Mouse (Mus musculus) mouse trophoblast stem cell (cell line): Measurements from ENCODE around the gene Dclk1.

ENCODE experiments used
- in situ Hi-C, 2 experiments: fragments of 300-500 bp; cut with MseI, MboI; formaldehyde crosslinking; loops; 2 replicates in 1 of 2; 3 replicates in 1 of 2; pipeline ENCODE4 v1.15.1; 2025

Dclk1 gene

DNA sequence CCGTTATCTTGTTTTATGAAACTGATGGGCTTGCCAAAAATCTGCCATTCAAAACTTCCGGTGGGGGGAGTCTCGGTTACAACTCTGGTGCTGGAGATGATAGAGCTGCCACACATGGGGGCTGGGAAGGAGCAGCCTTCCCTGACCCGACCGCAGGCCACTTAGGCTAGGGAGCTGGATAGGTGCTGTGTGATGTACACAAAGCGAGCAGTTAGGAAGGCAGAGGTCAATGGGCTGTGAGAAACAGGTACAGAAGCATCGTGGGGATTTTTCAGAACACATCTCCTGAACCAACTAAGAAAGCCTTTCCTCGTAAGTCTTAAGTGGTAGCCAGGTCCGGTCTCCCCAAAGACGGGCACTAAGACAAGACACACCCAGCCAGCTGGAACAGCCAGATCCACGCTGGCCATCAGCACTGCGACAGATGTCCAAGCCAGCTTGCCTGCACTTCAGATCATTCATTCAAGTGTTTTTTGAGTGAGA lies 297.7 kb downstream of the Dclk1 start:
- in situ Hi-C loops = no loop called here

DNA sequence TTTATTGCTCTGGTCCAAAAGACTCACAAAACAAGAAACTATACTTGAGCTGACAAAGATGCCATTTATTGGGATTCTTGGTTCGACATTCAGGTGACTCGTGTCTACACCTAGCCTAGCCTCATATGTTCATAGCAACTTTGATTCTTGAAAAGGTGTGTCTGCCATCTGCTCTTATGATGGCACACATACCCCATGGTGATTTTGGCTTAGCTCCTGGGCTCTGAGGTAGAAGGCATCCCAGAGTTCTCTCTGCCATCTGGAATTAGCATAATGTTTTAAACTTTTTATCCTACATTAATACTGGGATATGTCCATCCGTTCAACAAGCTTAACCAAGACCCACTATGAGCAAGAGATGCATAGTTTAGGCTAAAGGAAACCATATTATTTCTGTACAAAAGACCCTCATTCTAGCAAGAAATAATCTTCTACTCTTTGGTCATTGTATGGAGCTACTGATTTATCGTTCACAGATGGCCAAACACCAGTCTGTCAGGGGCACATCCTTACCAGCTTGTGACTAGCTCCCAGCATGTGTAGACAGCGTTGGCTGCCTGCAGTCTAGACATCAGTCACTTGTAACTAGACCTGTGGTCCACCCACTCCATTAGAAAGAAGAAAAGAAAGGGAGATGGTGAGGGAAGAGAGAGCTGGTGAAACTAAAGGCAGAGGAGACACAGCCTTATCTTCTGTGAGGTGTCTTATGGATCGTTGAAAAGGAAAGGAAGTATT lies 298.4 kb downstream of the Dclk1 start:
- in situ Hi-C loops = no loop called here

DNA sequence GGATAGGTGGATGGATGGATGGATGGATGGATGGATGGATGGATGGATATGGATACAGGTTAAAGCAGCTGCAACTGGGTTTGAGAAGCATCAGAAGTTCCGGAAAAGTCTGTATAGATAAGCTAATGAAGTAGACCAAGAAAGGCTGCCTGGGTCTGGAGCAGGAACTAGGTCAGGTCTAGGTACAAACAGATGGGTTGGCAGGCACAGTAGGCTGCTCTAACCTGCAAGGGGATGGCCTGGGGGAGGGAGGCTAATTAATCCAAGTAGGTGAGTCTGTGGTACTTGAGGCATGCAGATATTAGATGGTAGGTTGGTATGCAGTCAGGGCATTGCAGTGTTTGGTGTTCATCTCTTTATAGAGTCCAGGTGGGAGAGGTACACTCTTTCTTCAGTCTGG lies 299.6 kb downstream of the Dclk1 start:
- in situ Hi-C loops = no loop called here

DNA sequence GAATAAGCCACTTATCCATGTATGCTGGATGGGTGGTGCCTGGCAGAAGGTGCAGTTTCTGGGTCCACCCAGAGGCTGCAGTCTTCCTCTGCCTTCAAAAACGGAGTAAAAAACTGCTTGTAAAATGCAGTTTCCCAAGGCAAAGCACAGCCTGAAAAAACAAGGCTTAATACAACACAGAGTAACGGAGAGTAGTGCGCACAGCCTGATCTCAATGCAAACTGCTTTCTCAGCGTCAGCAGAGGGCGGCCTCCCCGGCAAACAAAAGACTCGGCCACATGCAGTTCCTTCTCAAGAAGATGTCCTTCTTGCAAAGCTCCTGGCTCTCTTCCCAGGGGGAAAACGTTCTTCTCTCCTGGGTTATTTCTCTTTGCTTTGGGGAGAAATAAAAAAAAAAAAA lies 300.1 kb downstream of the Dclk1 start:
- in situ Hi-C loops = no loop called here

DNA sequence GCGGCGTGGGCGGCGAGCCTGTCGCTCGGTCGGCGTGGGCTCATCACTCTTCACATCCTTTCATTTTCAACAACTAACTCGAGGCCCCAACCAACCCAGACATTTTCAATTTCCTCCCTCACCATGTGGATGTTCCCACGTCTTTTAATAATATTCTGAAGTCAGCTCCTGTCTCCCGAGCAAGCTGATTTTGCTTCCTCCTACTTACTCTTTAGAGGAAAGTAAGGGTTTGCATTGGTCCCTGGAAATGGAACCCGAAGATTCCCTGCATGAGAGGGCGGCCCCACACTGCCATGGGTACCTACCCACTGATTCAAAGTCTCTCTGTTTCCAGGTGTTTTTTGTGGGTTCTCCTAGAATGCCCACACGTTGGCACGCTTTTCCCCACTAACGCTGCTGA lies 300.8 kb downstream of the Dclk1 start:
- in situ Hi-C loops = no loop called here

DNA sequence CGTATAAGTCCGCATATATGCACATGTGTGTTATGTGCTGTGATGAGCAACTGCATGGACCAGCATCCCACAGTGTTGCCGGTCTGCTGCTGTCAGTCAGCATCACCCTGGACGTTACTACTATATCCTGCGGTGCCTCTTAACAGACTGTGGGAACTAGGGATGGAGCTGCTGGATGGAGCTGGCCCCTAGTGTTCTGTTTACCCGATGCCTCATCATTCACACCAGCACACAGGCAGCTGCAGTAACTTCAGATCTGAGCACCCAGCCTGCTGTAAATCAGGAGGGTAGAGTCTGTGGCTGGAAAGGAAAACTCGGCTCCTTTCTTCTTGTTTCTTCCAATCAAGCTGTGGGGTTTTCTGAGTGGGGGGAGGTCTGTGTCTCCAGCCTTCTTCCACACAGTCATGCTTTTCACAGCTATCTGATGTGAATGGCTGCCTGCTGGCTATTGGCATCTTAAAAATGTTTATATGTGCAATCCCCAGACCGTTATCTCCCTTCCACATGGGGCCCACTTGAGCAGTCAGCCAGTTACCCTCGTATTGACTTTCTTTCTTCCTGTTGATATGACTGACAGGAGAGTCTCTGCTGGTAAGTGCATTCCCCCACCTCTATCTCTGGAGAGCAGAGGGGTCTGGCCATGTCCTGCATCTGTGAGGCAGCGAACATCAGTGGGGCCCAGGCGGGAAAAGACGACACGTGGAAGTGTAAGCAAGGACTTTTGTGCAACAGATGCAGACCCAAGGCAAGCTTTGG lies 301.9 kb downstream of the Dclk1 start:
- in situ Hi-C loops = no loop called here

DNA sequence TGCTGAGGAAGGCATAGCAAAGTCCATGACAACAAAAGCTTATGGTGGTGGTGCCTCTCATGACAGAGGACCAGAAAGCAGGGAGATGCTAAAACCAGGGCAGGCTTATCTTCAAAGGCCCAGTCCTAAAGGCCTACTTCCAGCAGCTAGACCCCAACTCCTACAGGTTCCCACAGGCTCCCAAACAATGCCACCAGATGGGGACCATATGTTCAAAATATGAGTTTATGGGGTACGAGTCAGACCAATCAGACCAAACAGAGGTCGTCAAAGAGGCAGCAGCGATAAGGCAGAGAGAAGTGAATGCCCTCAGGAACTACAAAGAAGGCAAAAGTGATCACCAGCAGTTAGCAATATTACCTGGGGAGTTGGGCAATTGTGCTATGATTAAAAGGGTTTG lies 303.1 kb downstream of the Dclk1 start:
- in situ Hi-C loops = no loop called here

DNA sequence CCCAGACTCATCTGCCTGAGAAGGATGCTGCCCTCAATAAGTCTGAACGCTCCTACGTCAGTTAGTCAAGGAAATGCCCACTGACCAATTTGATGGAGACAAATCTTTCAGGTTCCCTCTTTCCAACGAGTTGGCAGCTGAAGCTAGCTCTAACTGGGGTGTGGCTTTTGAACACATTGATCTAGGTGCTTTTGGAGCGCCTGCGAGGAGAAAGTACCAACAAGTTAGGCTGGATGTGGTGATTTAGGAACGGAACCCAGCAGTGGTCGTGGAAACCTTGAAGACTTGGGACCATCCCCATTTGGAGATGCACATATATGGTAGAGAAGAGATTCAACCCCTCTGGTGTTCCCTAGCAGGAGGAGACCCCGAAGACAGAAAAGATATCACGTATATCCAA lies 303.8 kb downstream of the Dclk1 start:
- in situ Hi-C loops = no loop called here

DNA sequence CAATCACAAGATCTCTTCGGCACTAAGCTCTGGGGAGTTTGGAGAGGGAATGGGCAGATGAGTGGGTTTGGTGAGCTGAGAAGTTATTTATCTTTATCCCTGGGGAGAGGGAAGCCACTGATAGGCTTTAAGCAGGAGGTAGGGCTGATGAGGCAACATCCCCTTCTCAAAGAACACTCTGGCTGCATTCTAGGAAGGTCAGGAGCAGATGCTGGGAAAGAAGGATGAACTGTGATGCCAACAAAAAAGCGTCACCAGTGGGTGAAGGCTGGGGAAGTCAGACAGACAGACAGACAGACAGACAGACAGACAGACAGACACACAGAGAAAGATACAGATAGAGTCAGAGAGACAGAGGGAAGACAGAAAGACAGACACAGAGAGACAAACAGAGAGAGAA lies 304.9 kb downstream of the Dclk1 start:
- in situ Hi-C loops = no loop called here

DNA sequence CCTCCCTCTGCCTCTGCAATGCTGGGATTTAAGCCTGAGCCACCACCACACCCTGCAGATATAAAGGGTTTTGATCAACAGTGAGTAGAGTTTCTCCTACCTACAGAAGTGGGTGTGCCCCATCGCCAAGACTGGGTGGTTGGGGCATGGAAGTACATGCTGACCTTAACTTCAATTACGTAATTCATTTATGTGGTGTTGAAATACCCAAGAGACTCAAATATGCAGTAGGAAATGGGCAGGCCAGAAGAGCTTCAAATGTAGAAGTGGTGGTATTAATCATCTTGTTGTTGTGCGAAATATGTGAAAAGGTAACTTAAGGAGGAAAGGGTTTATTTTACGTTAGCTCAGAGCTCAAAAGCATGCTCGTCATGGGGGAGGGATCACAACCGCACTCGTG lies 307.2 kb downstream of the Dclk1 start:
- in situ Hi-C loops = no loop called here

DNA sequence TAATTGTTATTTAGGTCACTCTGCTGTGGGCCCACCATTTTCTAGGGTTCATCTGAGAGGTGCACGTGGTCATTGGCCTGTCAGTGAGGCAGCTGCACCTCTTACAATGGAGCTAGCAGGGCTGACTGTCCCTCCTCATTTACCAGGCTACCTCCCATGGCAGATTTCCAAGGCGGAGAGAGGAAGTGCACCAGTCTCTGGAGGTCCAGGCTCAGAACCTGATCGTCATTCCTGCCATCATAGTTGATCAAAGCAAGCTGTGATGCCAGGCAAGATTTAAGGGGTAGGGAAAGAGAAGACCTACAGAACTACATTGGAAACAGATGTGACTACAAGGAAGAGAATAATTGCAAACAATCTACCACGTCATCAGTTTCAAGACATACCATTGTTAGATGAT lies 308.8 kb downstream of the Dclk1 start:
- in situ Hi-C loops = no loop called here

DNA sequence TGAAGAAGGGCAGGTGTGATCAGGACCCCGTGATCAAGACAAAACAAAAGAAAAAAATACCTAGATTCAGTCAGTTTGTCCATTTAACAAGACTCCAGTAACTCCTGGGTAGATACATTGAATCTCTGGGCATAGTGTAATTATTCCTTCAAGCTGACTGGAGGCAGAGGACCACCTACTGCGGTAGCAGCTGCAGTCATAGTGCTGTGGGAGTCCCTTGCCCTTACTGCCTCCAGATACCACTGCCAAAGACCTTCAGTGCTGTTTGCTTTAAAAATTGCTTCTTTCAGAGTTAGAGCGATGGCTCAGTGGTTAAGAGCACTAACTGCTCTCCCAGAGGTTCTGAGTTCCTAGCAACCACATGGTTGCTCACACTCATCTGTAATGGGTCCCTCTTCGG lies 309.7 kb downstream of the Dclk1 start:
- in situ Hi-C loops = no loop called here

DNA sequence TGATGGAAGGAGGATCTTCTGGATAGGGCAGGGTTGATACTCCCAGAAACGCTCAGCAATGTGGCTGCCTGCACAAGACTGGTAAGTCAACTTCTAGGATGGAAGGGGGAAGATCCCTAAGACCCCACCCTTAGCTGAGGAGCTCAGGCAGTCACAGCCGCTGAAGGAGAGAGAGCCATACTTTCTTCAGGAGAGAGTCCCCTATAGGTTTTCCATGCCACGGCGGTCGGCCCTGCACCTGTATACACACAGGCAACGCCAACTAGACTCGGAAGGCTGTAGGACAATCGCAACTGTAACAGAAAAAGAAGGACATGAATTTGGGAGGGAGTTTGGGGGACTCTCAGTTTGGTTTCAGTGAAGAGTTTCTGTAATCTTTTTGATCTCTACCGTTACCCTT lies 310.9 kb downstream of the Dclk1 start:
- in situ Hi-C loops = no loop called here

DNA sequence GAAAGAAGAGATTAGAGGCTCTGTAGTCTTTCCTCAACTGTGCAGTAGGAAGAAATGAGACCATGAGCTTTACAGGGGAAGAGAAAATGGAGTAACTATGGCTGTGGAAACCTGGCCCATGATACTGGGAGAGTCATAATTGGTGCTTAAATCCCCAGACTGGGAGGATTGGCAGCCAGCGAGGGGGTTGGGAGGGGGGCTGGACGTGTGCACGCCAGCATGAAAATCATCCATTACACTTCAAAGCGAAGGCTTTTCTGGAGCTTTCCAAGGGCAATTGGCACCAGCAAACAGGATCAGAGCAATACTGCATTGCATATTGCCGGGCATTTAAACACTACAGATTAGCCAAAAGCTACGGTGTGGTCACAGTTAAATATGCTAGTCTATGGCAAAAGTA lies 313.7 kb downstream of the Dclk1 start:
- in situ Hi-C loops = no loop called here

DNA sequence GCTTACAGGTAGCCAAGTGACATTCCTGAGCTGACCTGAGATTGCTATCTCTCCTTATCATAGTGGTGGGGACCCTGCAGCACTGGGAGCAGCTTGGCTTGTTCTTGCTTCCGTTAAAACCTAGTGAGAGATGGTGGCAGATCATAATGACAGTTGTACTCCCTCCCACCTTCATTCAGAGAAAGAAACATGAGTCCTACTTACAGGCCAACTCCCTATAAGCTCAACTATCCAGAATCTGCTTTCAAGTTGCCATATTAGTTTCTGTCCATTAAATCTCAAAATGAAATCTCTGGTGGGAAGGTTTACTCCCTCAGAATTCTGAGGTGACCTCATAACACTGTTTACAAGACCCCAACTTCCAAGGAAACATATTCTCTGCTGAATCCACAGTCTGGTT lies 316.4 kb downstream of the Dclk1 start:
- in situ Hi-C loops = no loop called here

DNA sequence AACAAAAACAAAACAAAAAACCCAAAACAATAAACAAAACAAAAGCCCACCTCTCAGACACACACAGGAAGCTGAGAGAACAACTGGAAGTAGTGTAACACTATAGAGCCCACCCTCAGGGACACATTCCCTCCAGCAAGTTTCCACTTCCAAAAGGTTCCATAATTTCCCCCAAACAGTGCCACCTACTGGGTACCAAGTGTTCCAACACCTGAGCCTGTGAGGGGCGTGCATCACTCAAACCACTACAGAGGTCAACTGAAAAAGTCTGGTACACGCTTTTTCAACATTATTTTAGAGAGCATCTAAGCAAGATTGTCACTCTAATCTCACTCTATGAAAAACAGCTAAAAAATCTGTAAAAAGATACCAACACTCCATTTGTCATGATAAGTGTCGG lies 325.3 kb downstream of the Dclk1 start:
- in situ Hi-C loops = no loop called here

DNA sequence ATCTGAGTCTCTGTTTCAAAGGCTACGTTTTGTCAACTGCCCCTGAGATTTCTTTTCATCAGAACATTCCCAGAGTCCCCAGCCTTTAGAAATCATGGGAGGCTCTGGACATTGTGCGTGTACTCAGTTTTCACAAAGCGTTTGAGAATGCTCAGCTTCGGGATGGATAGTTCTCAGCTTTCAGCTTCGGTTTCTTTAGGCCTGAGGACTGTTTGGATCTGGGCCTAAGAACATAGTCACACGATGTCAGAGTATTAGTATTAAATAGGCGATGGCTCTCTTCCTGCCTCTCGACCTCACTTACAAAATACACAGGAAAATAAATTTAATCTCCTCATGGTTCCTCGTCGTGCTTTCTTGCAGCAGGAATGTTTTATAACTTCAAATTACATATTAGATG lies 327.4 kb downstream of the Dclk1 start:
- in situ Hi-C loops = no loop called here

DNA sequence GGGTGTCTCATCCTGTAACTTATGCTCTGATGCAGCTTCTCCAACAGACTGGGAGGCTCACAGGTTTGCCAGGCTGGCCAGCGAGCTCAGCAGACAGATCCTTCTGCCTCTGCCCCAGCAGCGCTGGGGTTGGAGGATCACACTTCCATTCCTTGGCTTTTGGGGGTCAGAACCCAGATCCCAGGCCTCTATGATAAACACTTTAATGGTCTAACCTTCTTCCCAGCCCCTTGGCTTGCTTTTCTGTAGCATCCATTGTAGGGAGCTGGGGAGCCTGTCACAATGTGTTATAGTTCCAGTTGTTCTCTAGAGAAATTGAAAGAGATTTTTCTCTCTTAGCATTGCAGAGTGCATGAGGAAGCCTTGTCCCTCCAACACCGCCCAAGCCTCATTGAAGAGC lies 328.9 kb downstream of the Dclk1 start:
- in situ Hi-C loops = no loop called here

DNA sequence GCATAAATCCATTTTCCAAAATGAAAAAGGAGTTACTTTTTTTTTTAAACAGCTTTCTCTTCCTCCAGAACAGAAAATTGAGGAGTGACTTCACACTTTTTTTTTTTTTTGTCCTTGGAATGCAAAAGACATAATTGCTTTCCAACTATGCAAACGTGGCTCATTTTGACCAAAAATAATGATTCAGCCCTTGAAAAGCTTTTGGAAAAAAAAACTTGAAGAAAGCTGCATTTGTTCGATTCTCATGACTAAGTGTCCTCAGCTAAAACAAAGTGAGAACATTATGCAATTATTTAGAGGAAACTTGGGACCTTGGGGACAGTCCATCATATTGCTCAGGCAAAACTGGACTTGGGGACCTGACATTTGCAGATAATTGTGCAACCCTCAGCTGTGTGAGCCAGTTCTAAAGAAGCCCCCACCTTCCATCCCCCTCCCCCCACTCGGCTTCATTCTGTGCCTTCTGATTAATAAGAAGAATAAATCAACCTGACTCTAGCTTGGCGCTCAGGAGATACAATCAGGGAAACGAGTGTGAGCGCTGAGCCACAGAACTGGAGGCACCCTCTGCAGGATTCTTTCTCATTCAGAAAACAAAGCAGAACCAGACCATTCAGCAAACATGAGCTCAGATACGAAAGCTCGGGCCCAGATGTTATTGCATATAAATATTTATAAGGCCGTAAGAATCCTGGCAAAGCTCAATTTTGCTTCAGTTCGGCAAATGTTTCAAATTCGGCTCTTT lies 329.6 kb downstream of the Dclk1 start:
- in situ Hi-C loops = no loop called here

DNA sequence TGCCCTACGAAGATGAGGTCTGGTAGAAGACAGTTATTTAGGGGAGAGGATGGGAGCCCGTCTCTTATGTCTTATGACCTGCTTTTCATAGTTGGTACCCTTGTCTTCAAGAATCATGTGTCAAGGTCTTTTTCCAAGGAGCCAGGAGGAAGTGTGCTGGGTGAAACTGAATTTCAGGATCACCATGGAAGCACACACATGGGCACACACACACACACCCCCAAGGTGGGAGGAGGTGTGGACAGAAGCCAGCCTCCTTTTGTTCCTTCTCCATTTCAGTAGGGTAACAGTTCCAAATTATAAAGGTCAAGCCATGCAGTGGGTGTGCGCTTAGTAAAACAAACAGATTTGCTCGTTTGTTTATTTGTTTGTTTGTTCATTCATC lies 330.1 kb downstream of the Dclk1 start:
- in situ Hi-C loops = no loop called here

DNA sequence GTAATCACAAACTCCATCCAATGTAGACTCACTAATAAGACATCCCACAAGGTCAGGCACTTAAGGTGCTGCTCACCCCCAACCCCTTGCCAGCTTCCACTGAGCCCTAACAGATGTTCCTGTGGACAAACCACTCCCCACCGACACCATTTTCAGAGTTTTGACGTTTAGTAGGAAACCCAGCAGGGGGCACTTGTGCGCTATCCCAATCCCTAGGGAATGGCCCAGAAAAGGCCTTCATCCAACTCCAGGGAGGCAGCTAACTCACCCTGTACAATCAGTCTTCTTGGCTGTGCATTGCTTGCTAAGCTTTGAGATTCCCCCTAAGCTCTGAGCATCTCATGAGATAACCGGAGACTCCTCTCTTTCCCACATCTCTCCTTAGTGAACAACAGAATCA lies 331.8 kb downstream of the Dclk1 start:
- in situ Hi-C loops = no loop called here

DNA sequence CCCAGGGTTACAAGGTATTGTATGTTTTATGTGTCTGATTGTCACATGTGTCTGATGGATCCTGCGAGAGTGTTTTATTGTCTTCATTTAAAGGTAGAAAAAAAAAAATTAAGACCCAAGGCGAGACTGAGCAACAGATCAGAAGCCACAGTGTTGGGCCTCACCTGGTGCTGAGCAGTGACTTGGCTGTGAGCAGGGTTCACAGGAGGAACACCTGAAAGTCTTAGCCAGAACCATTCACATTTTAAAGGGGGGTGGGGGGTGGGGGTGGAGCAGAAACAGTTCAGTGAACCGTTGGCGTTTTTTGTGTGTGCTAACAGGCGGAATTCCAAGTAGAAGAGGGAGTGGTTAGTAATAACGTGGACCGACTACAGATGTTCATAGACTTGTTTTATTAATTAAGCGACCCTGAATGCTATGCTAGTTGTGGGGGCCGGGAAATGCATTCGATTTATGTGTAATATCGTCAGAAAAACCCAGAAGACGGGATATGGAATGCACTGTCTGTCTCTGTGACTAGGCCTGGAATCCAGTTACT lies 345.3 kb downstream of the Dclk1 start:
- in situ Hi-C loops = no loop called here
